Mouse (Mus musculus) liver, postnatal 0 days (tissue): Measurements from ENCODE around the gene Togaram2.

Experiments used
- CTCF ChIP-seq: sonication (generic); IDR thresholded peaks from 2 replicates; pipeline ENCODE4 v1.5.1; 2016; ENCODE audit warnings: antibody characterized with exemption, low read depth
- EP300 ChIP-seq: IDR thresholded peaks from 2 replicates; pipeline ENCODE4 v1.6.1; 2016; ENCODE audit warnings: antibody characterized with exemption, low read depth, mild to moderate bottlenecking

- TF ChIP-seq CTCF (no peak), EP300 (no peak)
Observed at GRCm38 (mm10) chr17:71721019-71721418, 48.0 kb downstream of the Togaram2 start.
